Comparison of ENCODE assay signal across 28 mouse cellular contexts in the genomic region with DNA sequence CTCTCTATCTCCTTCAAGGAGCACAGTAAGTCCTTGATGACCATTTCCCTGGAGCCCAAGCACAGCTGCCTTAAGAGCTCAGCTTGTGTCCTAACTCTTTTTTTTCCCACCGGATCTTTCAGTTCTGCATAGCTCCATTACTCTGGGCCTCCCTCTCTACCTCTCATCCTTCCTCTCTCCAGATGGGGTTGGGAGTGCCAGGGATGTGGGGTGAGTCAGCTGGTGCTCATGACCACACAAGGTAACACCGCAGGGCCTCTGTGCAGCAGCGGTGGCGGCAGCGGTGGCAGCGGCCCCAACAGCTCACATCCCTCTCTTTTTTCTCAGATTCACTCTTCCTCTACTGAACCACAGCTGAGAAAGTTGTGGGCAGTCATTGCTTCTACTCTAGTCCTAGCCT.
"Had no signal": no experiment of that assay in that cellular context is flagged by ENCODE, and none has a peak within 500 bp of the region (broad histone marks: within the 10 kb centered on the region; RNA-seq: fewer than 3 reads in every experiment).

No protein-coding gene starts in this region.

- DNase-seq: gastrocnemius, adult 2 months; gastrocnemius, postnatal 10 days; gastrocnemius, postnatal 25 days; heart, adult 18-20 months; heart, postnatal 10 days; heart, postnatal 4 days; kidney, adult 11 months; kidney, adult 2 months; kidney, adult 9 months; kidney, postnatal 14 days; kidney, postnatal 36 days; layer of hippocampus, adult 9-11 months; layer of hippocampus, postnatal 36 days; left cerebral cortex, postnatal 4 days; liver, embryonic 13.5 days had no signal

- H3K4me1 ChIP-seq: heart, embryonic 10.5 days; heart, embryonic 12.5 days; hindbrain, embryonic 15.5 days; kidney, embryonic 15.5 days; limb, embryonic 13.5 days; limb, embryonic 15.5 days; liver, embryonic 13.5 days; liver, embryonic 15.5 days had no signal

- H3K9me3 ChIP-seq: heart, embryonic 10.5 days; heart, embryonic 12.5 days; hindbrain, embryonic 10.5 days; hindbrain, embryonic 13.5 days; hindbrain, embryonic 15.5 days; kidney, embryonic 15.5 days; limb, embryonic 13.5 days; limb, embryonic 15.5 days; liver, embryonic 13.5 days; liver, embryonic 15.5 days had no signal

- H3K27ac ChIP-seq: gastrocnemius, adult 2 months; heart, embryonic 10.5 days; hindbrain, embryonic 10.5 days; hindbrain, embryonic 13.5 days; hindbrain, embryonic 15.5 days; hindbrain, postnatal 0 days; kidney, embryonic 15.5 days; kidney, postnatal 0 days; limb, embryonic 13.5 days; limb, embryonic 15.5 days; liver, embryonic 13.5 days; liver, embryonic 15.5 days had no signal

- H3K36me3 ChIP-seq: heart, embryonic 10.5 days; heart, embryonic 12.5 days; hindbrain, embryonic 10.5 days; hindbrain, embryonic 13.5 days; hindbrain, embryonic 15.5 days; kidney, embryonic 15.5 days; limb, embryonic 13.5 days; limb, embryonic 15.5 days; liver, embryonic 13.5 days; liver, embryonic 15.5 days had no signal

- ATAC-seq: hindbrain, postnatal 0 days; intestine, embryonic 16.5 days had no signal

- H3K9ac ChIP-seq: heart, embryonic 12.5 days; hindbrain, embryonic 13.5 days; hindbrain, embryonic 15.5 days; kidney, embryonic 15.5 days; limb, embryonic 13.5 days; limb, embryonic 15.5 days; liver, embryonic 13.5 days; liver, embryonic 15.5 days had no signal

- H3K4me2 ChIP-seq: heart, embryonic 12.5 days; hindbrain, embryonic 13.5 days; hindbrain, embryonic 15.5 days; kidney, embryonic 15.5 days; limb, embryonic 13.5 days; limb, embryonic 15.5 days; liver, embryonic 11.5 days; liver, embryonic 13.5 days; liver, embryonic 15.5 days had no signal

- H3K27me3 ChIP-seq: hindbrain, embryonic 15.5 days; kidney, embryonic 15.5 days had no signal

- H3K4me3 ChIP-seq: gastrocnemius, adult 2 months; heart, embryonic 10.5 days; heart, embryonic 12.5 days; hindbrain, embryonic 10.5 days; hindbrain, embryonic 13.5 days; hindbrain, embryonic 15.5 days; kidney, embryonic 15.5 days; limb, embryonic 13.5 days; limb, embryonic 15.5 days; liver, embryonic 13.5 days; liver, embryonic 15.5 days had no signal
